Mouse (Mus musculus): ENCODE data around the gene Palld. TPM values are rescaled to one million over a fixed set of nuclear protein-coding genes. Genes with fewer than 3 reads are reported as not detected.

Palld gene
- polyA plus RNA-seq, 1 experiment: 0.02 TPM

GRCm38 (mm10) chr8:61843776-61844175 lies 58.7 kb downstream of the Palld start:
- no peak for TF ChIP-seq GATA1 (IDR thresholded peaks at IDR 0.05; ENCODE audit: low read length)
- TF ChIP-seq TAL1 (IDR thresholded peaks at IDR 0.05; ENCODE audit: low read length): no peak
- Histone ChIP-seq H3K4me1 (ENCODE audit: control insufficient read depth) (no peaks in the 10 kb centered on the region), H3K27me3 (ENCODE audit: control insufficient read depth) (no peaks in the 10 kb centered on the region), H3K4me3 (replicated peaks) (no peak overlapping the region), H3K9me3 (ENCODE audit: control insufficient read depth, low read length) (no peaks in the 10 kb centered on the region), H3K36me3 (ENCODE audit: control insufficient read depth) (no peaks in the 10 kb centered on the region)

DNA sequence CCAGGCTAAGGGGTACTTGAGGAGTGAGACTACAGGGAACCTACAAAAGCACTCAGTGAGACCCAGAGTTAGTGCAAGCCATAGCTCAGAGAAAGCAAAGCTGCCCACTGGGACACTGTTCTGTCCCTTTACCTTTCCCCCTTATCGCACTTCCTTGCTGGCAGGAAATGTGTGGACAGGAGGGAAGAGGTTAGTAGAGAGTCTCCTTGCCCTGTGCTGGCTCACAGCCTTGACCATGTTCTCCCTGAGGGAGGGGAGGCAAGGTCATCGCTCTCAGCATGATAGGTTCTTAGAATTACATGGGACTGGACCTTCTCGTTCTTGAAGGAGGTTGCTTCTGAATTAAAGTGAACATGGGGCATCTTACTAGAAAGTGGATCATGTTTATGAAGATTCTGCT lies 69.3 kb downstream of the Palld start:
- H3K27me3 ChIP-seq (ENCODE audit: control insufficient read depth): no peaks in the 10 kb centered on the region
- no peaks in the 10 kb centered on the region for H3K4me1 ChIP-seq (ENCODE audit: control insufficient read depth)
- no peaks in the 10 kb centered on the region for H3K9me3 ChIP-seq (ENCODE audit: control insufficient read depth, low read length)
- TF ChIP-seq GATA1 (IDR thresholded peaks at IDR 0.05; ENCODE audit: low read length): no peak
- TF ChIP-seq TAL1 (IDR thresholded peaks at IDR 0.05; ENCODE audit: low read length): no peak
- H3K36me3 ChIP-seq (ENCODE audit: control insufficient read depth): no peaks in the 10 kb centered on the region
- no peak overlapping the region for H3K4me3 ChIP-seq (replicated peaks)

GRCm38 (mm10) chr8:61831944-61832343 lies 70.5 kb downstream of the Palld start:
- no peaks in the 10 kb centered on the region for H3K9me3 ChIP-seq (ENCODE audit: control insufficient read depth, low read length)
- H3K4me3 ChIP-seq (replicated peaks): no peak overlapping the region
- no peaks in the 10 kb centered on the region for H3K27me3 ChIP-seq (ENCODE audit: control insufficient read depth)
- TF ChIP-seq TAL1 (IDR thresholded peaks at IDR 0.05; ENCODE audit: low read length): no peak
- TF ChIP-seq GATA1 (IDR thresholded peaks at IDR 0.05; ENCODE audit: low read length): no peak
- no peaks in the 10 kb centered on the region for H3K4me1 ChIP-seq (ENCODE audit: control insufficient read depth)
- no peaks in the 10 kb centered on the region for H3K36me3 ChIP-seq (ENCODE audit: control insufficient read depth)

GRCm38 (mm10) chr8:61830821-61831220 lies 71.7 kb downstream of the Palld start:
- no peaks in the 10 kb centered on the region for H3K9me3 ChIP-seq (ENCODE audit: control insufficient read depth, low read length)
- H3K4me1 ChIP-seq (ENCODE audit: control insufficient read depth): no peaks in the 10 kb centered on the region
- no peak overlapping the region for H3K4me3 ChIP-seq (replicated peaks)
- no peaks in the 10 kb centered on the region for H3K27me3 ChIP-seq (ENCODE audit: control insufficient read depth)
- H3K36me3 ChIP-seq (ENCODE audit: control insufficient read depth): no peaks in the 10 kb centered on the region
- TF ChIP-seq GATA1 (IDR thresholded peaks at IDR 0.05; ENCODE audit: low read length): no peak

DNA sequence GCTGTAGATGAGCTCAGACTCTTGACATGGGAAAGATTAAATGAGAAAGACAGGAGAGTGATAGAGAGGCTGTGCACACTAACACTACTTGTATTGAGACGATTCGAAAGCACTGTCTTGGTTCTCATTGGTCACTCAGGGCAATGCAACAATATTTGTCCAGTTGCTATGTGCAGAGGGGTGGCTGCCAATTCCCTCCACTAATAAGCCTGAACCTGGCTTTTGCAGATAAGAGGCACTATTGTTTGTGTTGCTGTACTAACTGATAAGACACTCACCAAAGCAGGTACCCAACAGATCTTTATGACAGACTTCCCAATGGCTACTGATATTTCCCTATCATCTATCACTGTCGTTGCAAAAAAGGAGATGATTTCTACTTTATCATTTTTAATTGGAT lies 77.9 kb downstream of the Palld start:
- Histone ChIP-seq H3K4me3 (replicated peaks) (no peak overlapping the region), H3K9me3 (ENCODE audit: control insufficient read depth, low read length) (no peaks in the 10 kb centered on the region), H3K27me3 (ENCODE audit: control insufficient read depth) (no peaks in the 10 kb centered on the region), H3K4me1 (ENCODE audit: control insufficient read depth) (no peaks in the 10 kb centered on the region), H3K36me3 (ENCODE audit: control insufficient read depth) (no peaks in the 10 kb centered on the region)
- TF ChIP-seq GATA1 (IDR thresholded peaks at IDR 0.05; ENCODE audit: low read length) (no peak), TAL1 (IDR thresholded peaks at IDR 0.05; ENCODE audit: low read length) (no peak)

GRCm38 (mm10) chr8:61823157-61823556 lies 79.3 kb downstream of the Palld start:
- H3K27me3 ChIP-seq (ENCODE audit: control insufficient read depth): no peaks in the 10 kb centered on the region
- no peaks in the 10 kb centered on the region for H3K36me3 ChIP-seq (ENCODE audit: control insufficient read depth)
- no peak overlapping the region for H3K4me3 ChIP-seq (replicated peaks)
- no peaks in the 10 kb centered on the region for H3K4me1 ChIP-seq (ENCODE audit: control insufficient read depth)
- no peak for TF ChIP-seq TAL1 (IDR thresholded peaks at IDR 0.05; ENCODE audit: low read length)
- no peak for TF ChIP-seq GATA1 (IDR thresholded peaks at IDR 0.05; ENCODE audit: low read length)
- no peaks in the 10 kb centered on the region for H3K9me3 ChIP-seq (ENCODE audit: control insufficient read depth, low read length)

DNA sequence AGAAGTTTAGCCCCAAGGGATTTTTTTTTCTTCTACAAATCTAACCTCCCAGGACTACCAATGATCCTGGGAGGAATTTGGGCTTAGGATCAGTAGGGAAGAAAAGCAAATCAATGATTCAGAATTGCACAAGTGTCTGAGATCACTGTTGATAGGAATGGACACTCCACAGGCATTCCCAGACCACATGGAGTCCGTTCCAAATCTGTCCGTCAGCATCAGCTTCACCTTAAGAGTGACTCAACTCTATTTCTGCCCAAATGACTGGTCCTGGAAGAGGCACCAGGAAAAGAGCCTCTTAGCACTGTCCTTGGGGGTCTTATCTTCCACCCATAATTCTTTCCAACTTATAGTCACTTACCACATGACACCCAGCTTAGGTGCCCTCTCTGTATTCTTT lies 98.7 kb downstream of the Palld start:
- Histone ChIP-seq H3K36me3 (ENCODE audit: control insufficient read depth) (no peaks in the 10 kb centered on the region), H3K4me1 (ENCODE audit: control insufficient read depth) (no peaks in the 10 kb centered on the region), H3K27me3 (ENCODE audit: control insufficient read depth) (no peaks in the 10 kb centered on the region), H3K4me3 (replicated peaks) (no peak overlapping the region), H3K9me3 (ENCODE audit: control insufficient read depth, low read length) (no peaks in the 10 kb centered on the region)
- TF ChIP-seq TAL1 (IDR thresholded peaks at IDR 0.05; ENCODE audit: low read length) (no peak), GATA1 (IDR thresholded peaks at IDR 0.05; ENCODE audit: low read length) (no peak)

DNA sequence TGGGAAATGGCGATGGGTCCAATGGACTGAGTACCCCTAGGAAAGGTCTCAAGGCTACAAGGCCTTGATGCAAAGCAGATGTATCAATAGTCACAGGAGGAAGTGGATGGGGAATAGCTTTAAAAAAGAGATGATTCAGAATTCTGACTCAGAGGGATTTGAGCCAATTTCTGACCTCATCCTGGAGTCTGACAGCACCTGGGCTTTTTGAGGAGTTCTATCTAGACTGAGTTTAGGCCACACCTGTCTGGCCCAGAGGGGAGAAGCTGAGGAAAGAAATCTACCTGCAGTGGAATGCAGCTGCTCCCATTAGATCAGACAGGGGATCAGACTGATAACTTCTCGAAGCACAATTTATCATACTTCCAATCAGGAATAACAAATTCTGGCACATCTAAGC lies 99.7 kb downstream of the Palld start:
- TF ChIP-seq GATA1 (IDR thresholded peaks at IDR 0.05; ENCODE audit: low read length) (no peak), TAL1 (IDR thresholded peaks at IDR 0.05; ENCODE audit: low read length) (no peak)
- Histone ChIP-seq H3K36me3 (ENCODE audit: control insufficient read depth) (no peaks in the 10 kb centered on the region), H3K27me3 (ENCODE audit: control insufficient read depth) (no peaks in the 10 kb centered on the region), H3K9me3 (ENCODE audit: control insufficient read depth, low read length) (no peaks in the 10 kb centered on the region), H3K4me3 (replicated peaks) (no peak overlapping the region), H3K4me1 (ENCODE audit: control insufficient read depth) (no peaks in the 10 kb centered on the region)

DNA sequence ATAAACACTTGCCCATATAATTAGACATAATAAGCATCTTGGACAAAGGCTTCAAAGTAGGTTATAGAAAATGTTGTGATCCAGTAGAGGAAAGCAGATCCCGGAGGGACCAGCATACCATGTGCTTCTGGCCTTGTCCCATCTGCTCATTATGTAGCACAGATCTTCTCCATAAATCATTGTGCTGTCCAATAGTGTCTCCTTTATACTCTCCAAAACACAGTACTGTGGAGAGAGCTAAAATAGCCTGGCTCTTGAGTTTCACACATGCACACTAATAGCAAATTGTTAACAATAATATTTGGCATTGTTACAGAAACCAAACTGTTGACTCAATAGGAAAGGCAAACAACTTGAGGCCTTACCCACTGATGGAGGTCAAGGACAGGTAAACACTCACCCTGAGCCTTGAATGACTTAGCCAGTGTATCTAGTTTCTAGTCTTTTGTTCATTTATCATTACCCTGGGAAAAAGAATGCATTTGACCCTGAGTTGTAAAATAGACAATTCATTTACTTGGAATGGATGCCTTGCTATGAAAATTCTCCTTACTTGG lies 105.0 kb downstream of the Palld start:
- Histone ChIP-seq H3K27me3 (ENCODE audit: control insufficient read depth) (no peaks in the 10 kb centered on the region), H3K4me1 (ENCODE audit: control insufficient read depth) (no peaks in the 10 kb centered on the region), H3K9me3 (ENCODE audit: control insufficient read depth, low read length) (no peaks in the 10 kb centered on the region), H3K4me3 (replicated peaks) (no peak overlapping the region), H3K36me3 (ENCODE audit: control insufficient read depth) (no peaks in the 10 kb centered on the region)
- no peak for TF ChIP-seq GATA1 (IDR thresholded peaks at IDR 0.05; ENCODE audit: low read length)
- TF ChIP-seq TAL1 (IDR thresholded peaks at IDR 0.05; ENCODE audit: low read length): no peak

- TF ChIP-seq GATA1 (IDR thresholded peaks at IDR 0.05; ENCODE audit: low read length) (no peak), TAL1 (IDR thresholded peaks at IDR 0.05; ENCODE audit: low read length) (no peak)
- H3K27me3 ChIP-seq (ENCODE audit: control insufficient read depth): no peaks in the 10 kb centered on the region
- H3K4me3 ChIP-seq (replicated peaks): no peak overlapping the region
- no peaks in the 10 kb centered on the region for H3K9me3 ChIP-seq (ENCODE audit: control insufficient read depth, low read length)
- H3K4me1 ChIP-seq (ENCODE audit: control insufficient read depth): no peaks in the 10 kb centered on the region
- no peaks in the 10 kb centered on the region for H3K36me3 ChIP-seq (ENCODE audit: control insufficient read depth)
These were observed 105.9 kb downstream of the Palld start for GRCm38 (mm10) chr8:61796537-61797050.
